Mouse (Mus musculus) myocyte (in vitro differentiated cells): ENCODE measurements at regions not wholly inside any gene's neighbourhood (a gene's known extent, or its start where the extent isn't known, plus 50 kb on each side); places are given as distances from the start of the nearest gene placed in this dataset.

Experiments
- CEBPB ChIP-seq: IDR thresholded peaks from 2 replicates; pipeline ENCODE4 v1.6.1; 2011; ENCODE audit warnings: mild to moderate bottlenecking, moderate library complexity; ENCODE audit not compliant: poor library complexity, insufficient read depth, severe bottlenecking
- E2F4 ChIP-seq: IDR thresholded peaks from one replicate; pipeline ENCODE4 v1.6.1; 2011; ENCODE audit warnings: mild to moderate bottlenecking, control low read depth, moderate library complexity; ENCODE audit not compliant: insufficient read depth
- MAX ChIP-seq: IDR thresholded peaks from one replicate; pipeline ENCODE4 v1.6.1; 2011; ENCODE audit warnings: low read depth, mild to moderate bottlenecking, control low read depth
- MYOD1 ChIP-seq, 3 experiments: IDR thresholded peaks; one replicate each; pipeline ENCODE4 v1.6.1; 2011; ENCODE audit warnings: control low read depth in 2 of 3, low read depth in 2 of 3, mild to moderate bottlenecking in 2 of 3, moderate library complexity in 1 of 3; ENCODE audit not compliant: insufficient read length in 2 of 3, control insufficient read depth in 1 of 3
- POLR2A ChIP-seq: IDR thresholded peaks from one replicate; pipeline ENCODE4 v1.6.1; 2011; ENCODE audit warnings: low read depth, mild to moderate bottlenecking, control low read depth, moderate library complexity; ENCODE audit not compliant: insufficient read length
- POLR2AphosphoS2 ChIP-seq: IDR thresholded peaks from one replicate; pipeline ENCODE4 v1.6.1; 2011; ENCODE audit warnings: low read depth, control low read depth; ENCODE audit not compliant: insufficient read length
- REST ChIP-seq: IDR thresholded peaks from one replicate; pipeline ENCODE4 v1.6.1; 2011; ENCODE audit warnings: mild to moderate bottlenecking, control low read depth, moderate library complexity; ENCODE audit not compliant: insufficient read depth, insufficient read length
- TCF3 ChIP-seq: IDR thresholded peaks from one replicate; pipeline ENCODE4 v1.6.1; 2011; ENCODE audit warnings: low read depth, control low read depth; ENCODE audit not compliant: insufficient read length
- USF1 ChIP-seq: IDR thresholded peaks from one replicate; pipeline ENCODE4 v1.6.1; 2011; ENCODE audit warnings: low read depth, mild to moderate bottlenecking, control low read depth, moderate library complexity

GRCm38 (mm10) chr3:52906823-52907564 is 110.0 kb downstream of the Cog6 start:
- TF ChIP-seq TCF3 (no peak), POLR2A (no peak), POLR2AphosphoS2 (no peak), USF1 (no peak), CEBPB (no peak), MYOD1 (IDR thresholded peaks at IDR 0.05; ENCODE audit: control insufficient read depth in 1 of 3, insufficient read length in 2 of 3, low read depth in 2 of 3) (no peak), REST (no peak), E2F4 (no peak), MAX (no peak)
